Mouse (Mus musculus): ENCODE data around the gene Cx3cr1. TPM values are rescaled to one million over a fixed set of nuclear protein-coding genes. Genes with fewer than 3 reads are reported as not detected.

Gene Cx3cr1
- polyA plus RNA-seq, 1 experiment: 0.04 TPM

GRCm38 (mm10) chr9:120091086-120091485 is 21.4 kb upstream of the Cx3cr1 start:
- no peaks in the 10 kb centered on the region for H3K27me3 ChIP-seq (ENCODE audit: control insufficient read depth, insufficient read depth, insufficient read length)
- no peaks in the 10 kb centered on the region for H3K79me2 ChIP-seq (ENCODE audit: control insufficient read depth, insufficient read depth)
- no peaks in the 10 kb centered on the region for H3K79me3 ChIP-seq (ENCODE audit: low read depth)
- no peak for TF ChIP-seq CEBPB (IDR thresholded peaks at IDR 0.05; ENCODE audit: low read depth)
- TF ChIP-seq MYOD1 (IDR thresholded peaks at IDR 0.05; ENCODE audit: control insufficient read depth, insufficient read length, low read depth): no peak
- TF ChIP-seq CTCF (IDR thresholded peaks at IDR 0.05; ENCODE audit: control insufficient read depth, insufficient read depth, insufficient read length): no peak
- TF ChIP-seq MAX (IDR thresholded peaks at IDR 0.05): no peak
- TF ChIP-seq USF1 (IDR thresholded peaks at IDR 0.05; ENCODE audit: low read depth): no peak
- TF ChIP-seq FOSL1 (IDR thresholded peaks at IDR 0.05; ENCODE audit: insufficient read depth, low read length, poor library complexity, severe bottlenecking): no peak
- TF ChIP-seq MYOG (IDR thresholded peaks at IDR 0.05; ENCODE audit: control insufficient read depth, extremely low read depth, insufficient read length): no peak
- H3K36me3 ChIP-seq (ENCODE audit: control insufficient read depth, insufficient read depth): no peaks in the 10 kb centered on the region
- no peak overlapping the region for H3ac ChIP-seq (ENCODE audit: control insufficient read depth, insufficient read length, low read depth)
- no peak overlapping the region for H3K4me3 ChIP-seq (ENCODE audit: insufficient read depth, poor library complexity, severe bottlenecking)

DNA sequence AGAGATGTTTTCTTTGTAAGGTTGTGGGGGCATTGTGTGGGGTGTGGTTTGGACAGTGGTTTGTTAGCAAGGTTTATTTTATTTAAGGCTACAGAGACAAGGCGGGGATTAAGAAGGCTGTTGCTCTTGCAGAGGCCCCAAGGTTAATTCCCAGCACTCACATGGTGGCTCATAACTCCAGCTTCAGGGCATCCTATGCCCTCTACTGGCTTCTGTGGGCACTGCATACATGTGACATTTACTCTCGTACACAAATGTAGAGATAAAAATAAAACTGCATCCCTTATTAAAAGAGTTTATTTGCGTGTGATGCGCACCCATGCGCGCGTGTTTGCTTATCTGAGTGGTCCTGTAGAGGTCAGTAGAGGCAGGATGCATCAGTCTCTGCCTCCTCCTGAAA is 19.4 kb upstream of the Cx3cr1 start:
- no peaks in the 10 kb centered on the region for H3K79me2 ChIP-seq (ENCODE audit: control insufficient read depth, insufficient read depth)
- H3K79me3 ChIP-seq (ENCODE audit: low read depth): no peaks in the 10 kb centered on the region
- H3K27me3 ChIP-seq (ENCODE audit: control insufficient read depth, insufficient read depth, insufficient read length): no peaks in the 10 kb centered on the region
- H3ac ChIP-seq (ENCODE audit: control insufficient read depth, insufficient read length, low read depth): no peak overlapping the region
- H3K36me3 ChIP-seq (ENCODE audit: control insufficient read depth, insufficient read depth): no peaks in the 10 kb centered on the region
- H3K4me3 ChIP-seq (ENCODE audit: insufficient read depth, poor library complexity, severe bottlenecking): no peak overlapping the region
- TF ChIP-seq FOSL1 (IDR thresholded peaks at IDR 0.05; ENCODE audit: insufficient read depth, low read length, poor library complexity, severe bottlenecking) (no peak), CEBPB (IDR thresholded peaks at IDR 0.05; ENCODE audit: low read depth) (no peak), MYOD1 (IDR thresholded peaks at IDR 0.05; ENCODE audit: control insufficient read depth, insufficient read length, low read depth) (no peak), CTCF (IDR thresholded peaks at IDR 0.05; ENCODE audit: control insufficient read depth, insufficient read depth, insufficient read length) (no peak), MYOG (IDR thresholded peaks at IDR 0.05; ENCODE audit: control insufficient read depth, extremely low read depth, insufficient read length) (no peak), MAX (IDR thresholded peaks at IDR 0.05) (no peak), USF1 (IDR thresholded peaks at IDR 0.05; ENCODE audit: low read depth) (no peak)

GRCm38 (mm10) chr9:120084406-120084805 is 14.7 kb upstream of the Cx3cr1 start:
- TF ChIP-seq CEBPB (IDR thresholded peaks at IDR 0.05; ENCODE audit: low read depth) (no peak), MAX (IDR thresholded peaks at IDR 0.05) (no peak), MYOD1 (IDR thresholded peaks at IDR 0.05; ENCODE audit: control insufficient read depth, insufficient read length, low read depth) (no peak), MYOG (IDR thresholded peaks at IDR 0.05; ENCODE audit: control insufficient read depth, extremely low read depth, insufficient read length) (no peak), CTCF (IDR thresholded peaks at IDR 0.05; ENCODE audit: control insufficient read depth, insufficient read depth, insufficient read length) (no peak), FOSL1 (IDR thresholded peaks at IDR 0.05; ENCODE audit: insufficient read depth, low read length, poor library complexity, severe bottlenecking) (no peak), USF1 (IDR thresholded peaks at IDR 0.05; ENCODE audit: low read depth) (no peak)
- H3K27me3 ChIP-seq (ENCODE audit: control insufficient read depth, insufficient read depth, insufficient read length): peaks cover 10% of the 10 kb centered on the region
- no peaks in the 10 kb centered on the region for H3K36me3 ChIP-seq (ENCODE audit: control insufficient read depth, insufficient read depth)
- no peaks in the 10 kb centered on the region for H3K79me2 ChIP-seq (ENCODE audit: control insufficient read depth, insufficient read depth)
- H3K79me3 ChIP-seq (ENCODE audit: low read depth): no peaks in the 10 kb centered on the region
- no peak overlapping the region for H3K4me3 ChIP-seq (ENCODE audit: insufficient read depth, poor library complexity, severe bottlenecking)
- H3ac ChIP-seq (ENCODE audit: control insufficient read depth, insufficient read length, low read depth): no peak overlapping the region

DNA sequence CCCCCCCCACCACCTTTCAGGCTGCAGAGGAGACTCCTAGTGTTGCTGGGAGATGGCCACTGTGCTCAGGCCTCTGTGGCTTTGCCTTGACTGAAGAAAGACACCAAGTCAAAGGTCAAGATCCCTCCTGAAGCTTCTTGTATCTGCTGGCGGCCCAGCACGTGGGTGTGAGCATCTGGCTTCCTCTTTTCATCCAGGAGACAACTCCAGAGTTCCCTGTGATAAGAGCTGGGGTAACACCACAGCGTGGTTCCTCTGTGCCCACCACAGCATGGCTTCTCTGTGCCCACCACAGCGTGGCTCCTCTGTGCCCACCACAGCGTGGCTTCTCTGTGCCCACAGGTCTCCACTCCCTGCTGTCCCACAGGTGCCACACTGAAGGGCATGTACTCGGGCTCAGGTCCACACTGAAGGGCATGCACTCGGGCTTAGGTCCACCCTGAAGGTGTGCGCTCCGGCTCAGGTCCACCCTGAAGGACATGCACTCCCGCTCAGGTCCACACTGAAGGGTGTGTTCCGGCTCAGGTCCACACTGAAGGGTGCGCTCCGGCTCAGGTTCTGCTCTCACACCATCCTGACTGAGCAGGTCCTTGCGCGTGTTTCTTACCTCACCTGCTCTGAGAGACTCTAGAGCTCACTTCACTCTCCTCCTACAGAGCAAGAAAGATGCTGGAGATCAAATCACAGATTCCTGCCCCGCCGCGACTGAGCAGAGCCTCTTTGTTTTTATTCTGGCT is 13.6 kb upstream of the Cx3cr1 start:
- Histone ChIP-seq H3K27me3 (ENCODE audit: control insufficient read depth, insufficient read depth, insufficient read length) (peaks cover 10% of the 10 kb centered on the region), H3K79me2 (ENCODE audit: control insufficient read depth, insufficient read depth) (no peaks in the 10 kb centered on the region), H3K4me3 (ENCODE audit: insufficient read depth, poor library complexity, severe bottlenecking) (no peak overlapping the region), H3K79me3 (ENCODE audit: low read depth) (no peaks in the 10 kb centered on the region), H3ac (ENCODE audit: control insufficient read depth, insufficient read length, low read depth) (no peak overlapping the region), H3K36me3 (ENCODE audit: control insufficient read depth, insufficient read depth) (no peaks in the 10 kb centered on the region)
- no peak for TF ChIP-seq FOSL1 (IDR thresholded peaks at IDR 0.05; ENCODE audit: insufficient read depth, low read length, poor library complexity, severe bottlenecking)
- TF ChIP-seq MYOG (IDR thresholded peaks at IDR 0.05; ENCODE audit: control insufficient read depth, extremely low read depth, insufficient read length): no peak
- no peak for TF ChIP-seq MAX (IDR thresholded peaks at IDR 0.05)
- TF ChIP-seq USF1 (IDR thresholded peaks at IDR 0.05; ENCODE audit: low read depth): no peak
- TF ChIP-seq CEBPB (IDR thresholded peaks at IDR 0.05; ENCODE audit: low read depth): no peak
- TF ChIP-seq MYOD1 (IDR thresholded peaks at IDR 0.05; ENCODE audit: control insufficient read depth, insufficient read length, low read depth): no peak

DNA sequence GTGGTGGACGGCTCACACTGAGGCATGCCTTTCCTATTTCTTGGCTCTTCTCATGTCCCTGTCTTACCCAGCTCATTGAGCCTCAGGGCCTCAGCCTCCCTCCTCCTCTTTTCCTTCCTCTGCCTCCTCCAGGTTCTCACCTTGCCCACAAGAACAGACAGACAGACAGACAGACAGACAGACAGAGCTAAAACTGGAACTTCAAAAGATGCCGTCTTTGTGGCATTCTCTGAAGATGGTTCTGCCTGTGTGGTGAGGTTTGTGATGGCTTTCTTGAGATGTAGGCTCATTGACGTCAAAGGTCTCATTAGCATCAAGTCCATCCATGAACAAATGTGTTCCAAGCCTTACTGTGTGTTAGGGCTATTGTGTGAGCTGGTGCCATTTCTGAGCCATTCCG is 13.0 kb upstream of the Cx3cr1 start:
- Histone ChIP-seq H3K4me3 (ENCODE audit: insufficient read depth, poor library complexity, severe bottlenecking) (no peak overlapping the region), H3ac (ENCODE audit: control insufficient read depth, insufficient read length, low read depth) (no peak overlapping the region), H3K36me3 (ENCODE audit: control insufficient read depth, insufficient read depth) (no peaks in the 10 kb centered on the region), H3K27me3 (ENCODE audit: control insufficient read depth, insufficient read depth, insufficient read length) (peaks cover 10% of the 10 kb centered on the region), H3K79me3 (ENCODE audit: low read depth) (no peaks in the 10 kb centered on the region), H3K79me2 (ENCODE audit: control insufficient read depth, insufficient read depth) (no peaks in the 10 kb centered on the region)
- no peak for TF ChIP-seq USF1 (IDR thresholded peaks at IDR 0.05; ENCODE audit: low read depth)
- TF ChIP-seq CTCF (IDR thresholded peaks at IDR 0.05; ENCODE audit: control insufficient read depth, insufficient read depth, insufficient read length): no peak
- TF ChIP-seq MYOG (IDR thresholded peaks at IDR 0.05; ENCODE audit: control insufficient read depth, extremely low read depth, insufficient read length): no peak
- TF ChIP-seq CEBPB (IDR thresholded peaks at IDR 0.05; ENCODE audit: low read depth): no peak
- no peak for TF ChIP-seq MAX (IDR thresholded peaks at IDR 0.05)
- TF ChIP-seq FOSL1 (IDR thresholded peaks at IDR 0.05; ENCODE audit: insufficient read depth, low read length, poor library complexity, severe bottlenecking): no peak
- no peak for TF ChIP-seq MYOD1 (IDR thresholded peaks at IDR 0.05; ENCODE audit: control insufficient read depth, insufficient read length, low read depth)
